Mouse (Mus musculus): ENCODE results near the gene Mcm6. TPM values are rescaled to one million over a fixed set of nuclear protein-coding genes. Genes with fewer than 3 reads are reported as not detected.
"Not testable (repeated sequence)": the region's sequence is repeated elsewhere in the genome, so short reads cannot be mapped to it uniquely, and the experiment has no call there.

The Mcm6 gene
- total RNA-seq, 2 experiments from 2014 or later = 18.6 to 20.6 TPM

- DNase-seq (ENCODE audit: low spot score in 2 of 2) = no peak
Observed at GRCm38 (mm10) chr1:128337708-128338320, 21.6 kb downstream of the Mcm6 start.

GRCm38 (mm10) chr1:128330313-128330712 is 29.2 kb downstream of the Mcm6 start:
- DNase-seq (ENCODE audit: low spot score in 2 of 2) = no peak

GRCm38 (mm10) chr1:128328218-128328617 is 31.2 kb downstream of the Mcm6 start, which contains the start of gene Lct:
Gene Lct, minus strand, starts transcription at chr1:128328318.
- DNase-seq (ENCODE audit: low spot score in 2 of 2) = no peak

GRCm38 (mm10) chr1:128327165-128327564 is 32.3 kb downstream of the Mcm6 start:
- DNase-seq (ENCODE audit: low spot score in 2 of 2) = no peak

- peak; percentile 29 to 35 for DNase-seq (ENCODE audit: low spot score in 2 of 2)
Observed at GRCm38 (mm10) chr1:128324776-128325175, 34.7 kb downstream of the Mcm6 start.

GRCm38 (mm10) chr1:128323026-128323643 is 36.3 kb downstream of the Mcm6 start:
- DNase-seq (ENCODE audit: low spot score in 2 of 2) = no peak

- not testable (repeated sequence) for DNase-seq (ENCODE audit: low spot score in 2 of 2)
Observed at GRCm38 (mm10) chr1:128319266-128319665, 40.2 kb downstream of the Mcm6 start.

GRCm38 (mm10) chr1:128314665-128315064 is 44.8 kb downstream of the Mcm6 start:
- no peak for DNase-seq (ENCODE audit: low spot score in 2 of 2)

GRCm38 (mm10) chr1:128309043-128309442 is 50.4 kb downstream of the Mcm6 start:
- DNase-seq (ENCODE audit: low spot score in 2 of 2) = no peak

- DNase-seq (ENCODE audit: low spot score in 2 of 2) = peak; percentile 54 to 60
Observed at GRCm38 (mm10) chr1:128303900-128304299, 55.6 kb downstream of the Mcm6 start.

GRCm38 (mm10) chr1:128295717-128296528 is 63.5 kb downstream of the Mcm6 start:
- DNase-seq (ENCODE audit: low spot score in 2 of 2) = no peak

- no peak for DNase-seq (ENCODE audit: low spot score in 2 of 2)
Observed at GRCm38 (mm10) chr1:128295296-128295695, 64.2 kb downstream of the Mcm6 start.

GRCm38 (mm10) chr1:128293524-128293923 is 65.9 kb downstream of the Mcm6 start:
- no peak for DNase-seq (ENCODE audit: low spot score in 2 of 2)

- peak in 1 of 2 experiments; percentile 33 for DNase-seq (ENCODE audit: low spot score in 2 of 2)
Observed at GRCm38 (mm10) chr1:128290295-128290694, 69.2 kb downstream of the Mcm6 start.

- DNase-seq (ENCODE audit: low spot score in 2 of 2) = no peak
Observed at GRCm38 (mm10) chr1:128285136-128285535, 74.3 kb downstream of the Mcm6 start.

GRCm38 (mm10) chr1:128284157-128284690 is 75.2 kb downstream of the Mcm6 start:
- no peak for DNase-seq (ENCODE audit: low spot score in 2 of 2)

- DNase-seq (ENCODE audit: low spot score in 2 of 2) = no peak
Observed at GRCm38 (mm10) chr1:128282924-128283323, 76.5 kb downstream of the Mcm6 start.

GRCm38 (mm10) chr1:128281753-128282152 is 77.7 kb downstream of the Mcm6 start:
- DNase-seq (ENCODE audit: low spot score in 2 of 2) = no peak
